Mouse (Mus musculus) lung, embryonic 16.5 days (tissue): Measurements from ENCODE around the gene Dars. TPM values are rescaled to one million over a fixed set of nuclear protein-coding genes. Genes with fewer than 3 reads are reported as not detected.
A peak's percentile ranks its signal among the peaks of the same experiment; 100 is the strongest.

Experiments
- ATAC-seq: fragments of 200-750 bp; cut with Nextera tagmentation; 2 replicates; pipeline ENCODE4 v1.8.0; 2017; ENCODE audit warnings: low read depth, mild to moderate bottlenecking, moderate library complexity
- H3K27ac ChIP-seq: fragments of 300-500 bp; sonication (generic); 2 replicates; pipeline ENCODE4 v1.5.1; 2014; ENCODE audit warnings: mild to moderate bottlenecking, control low read depth, low read length
- H3K27me3 ChIP-seq: fragments of 300-500 bp; sonication (generic); 2 replicates; pipeline ENCODE4 v1.6.1; 2014; ENCODE audit warnings: low read depth, low read length, mixed read lengths; ENCODE audit not compliant: control insufficient read depth, insufficient read depth
- H3K36me3 ChIP-seq: fragments of 300-500 bp; sonication (generic); 2 replicates; pipeline ENCODE4 v1.6.1; 2014; ENCODE audit warnings: low read length; ENCODE audit not compliant: control insufficient read depth, insufficient read depth
- H3K4me1 ChIP-seq: fragments of 300-500 bp; sonication (generic); replicated peaks from 2 replicates; pipeline ENCODE4 v1.6.1; 2014; ENCODE audit warnings: low read length, mixed read lengths; ENCODE audit not compliant: control insufficient read depth, insufficient read depth
- H3K4me2 ChIP-seq: fragments of 300-500 bp; sonication (generic); 2 replicates; pipeline ENCODE4 v1.6.1; 2014; ENCODE audit warnings: low read depth, low read length, control low read depth
- H3K4me3 ChIP-seq: fragments of 300-500 bp; sonication (generic); 2 replicates; pipeline ENCODE4 v1.5.1; 2014; ENCODE audit warnings: mild to moderate bottlenecking, low read length, control low read depth
- H3K9ac ChIP-seq: fragments of 300-500 bp; sonication (generic); 2 replicates; pipeline ENCODE4 v1.6.1; 2014; ENCODE audit warnings: low read length, control low read depth
- H3K9me3 ChIP-seq: fragments of 300-500 bp; sonication (generic); 2 replicates; pipeline ENCODE4 v1.6.1; 2016; ENCODE audit warnings: low read length; ENCODE audit not compliant: control insufficient read depth
- WGBS: fragments of 180-500 bp; shearing (Covaris S2); extraction: QIAGEN DNeasy Blood & Tissue Kit; methylation state at CpG from one replicate; pipeline ENCODE4 v1.1.7; 2014; 5-methylcytosine and 5-hydroxymethylcytosine counted together
- polyA plus RNA-seq: library from polyadenylated mRNA; unstranded; fragments of >200 nt; fragmentation: Nextera tagmentation; extraction: Ambion mirVana; gene quantifications from 2 replicates; pipeline ENCODE4 v1.2.1, GENCODE M21; 2015

The Dars gene
- polyA plus RNA-seq, result 157 and 167 TPM in 2 replicates

GRCm38 (mm10) chr1:128416584-128417532 is at the start of gene Dars:
TSS of gene Dars (minus strand) at chr1:128417368.
- H3K36me3 ChIP-seq, result peaks cover 6% of the 10 kb centered on the region; the same call in 1 of the 2 replicates
- peak within 1 kb of the TSS; percentile 100 for H3K9ac ChIP-seq
- H3K9me3 ChIP-seq, result no peaks in the 10 kb centered on the region
- 0 out of 2 replicates have a peak, but pooled peaks cover 2% of the 10 kb centered on the region for H3K4me1 ChIP-seq
- peak within 1 kb of the TSS; percentile 93 for H3K27ac ChIP-seq
- peak within 1 kb of the TSS; percentile 77 for H3K4me3 ChIP-seq
- ATAC-seq, result peak; percentile 93
- under 1% methylated on average over 62 of the region's 68 CpGs for WGBS
- H3K4me2 ChIP-seq, result peak within 1 kb of the TSS; percentile 76
- no peaks in the 10 kb centered on the region for H3K27me3 ChIP-seq

DNA sequence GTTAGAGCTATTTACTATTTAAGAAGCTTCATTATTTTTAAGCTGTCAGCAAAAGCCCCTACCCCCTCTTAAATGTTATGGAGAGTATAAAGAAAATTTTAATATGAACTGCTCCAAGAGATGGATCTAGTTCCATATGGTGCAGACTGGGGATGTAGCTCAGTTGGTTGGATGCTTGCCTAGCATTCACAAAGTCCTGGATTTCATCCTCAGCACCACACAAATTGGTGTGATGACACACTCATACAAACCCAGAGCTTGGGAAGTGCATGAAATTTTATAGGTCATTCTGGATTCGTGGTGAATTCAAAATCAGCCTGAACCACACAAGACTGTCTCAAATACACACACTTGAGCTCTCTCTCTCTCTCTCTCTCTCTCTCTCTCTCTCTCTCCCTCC is 49.7 kb upstream of the Dars start:
- Histone ChIP-seq H3K9ac (no peak overlapping the region), H3K4me1 (no peaks in the 10 kb centered on the region), H3K36me3 (no peaks in the 10 kb centered on the region), H3K4me2 (no peak overlapping the region), H3K4me3 (no peak overlapping the region), H3K9me3 (no peaks in the 10 kb centered on the region), H3K27me3 (no peaks in the 10 kb centered on the region), H3K27ac (no peak overlapping the region)
- WGBS, result 45% methylated on average over 1 of the region's 1 CpGs
- ATAC-seq, result no peak

DNA sequence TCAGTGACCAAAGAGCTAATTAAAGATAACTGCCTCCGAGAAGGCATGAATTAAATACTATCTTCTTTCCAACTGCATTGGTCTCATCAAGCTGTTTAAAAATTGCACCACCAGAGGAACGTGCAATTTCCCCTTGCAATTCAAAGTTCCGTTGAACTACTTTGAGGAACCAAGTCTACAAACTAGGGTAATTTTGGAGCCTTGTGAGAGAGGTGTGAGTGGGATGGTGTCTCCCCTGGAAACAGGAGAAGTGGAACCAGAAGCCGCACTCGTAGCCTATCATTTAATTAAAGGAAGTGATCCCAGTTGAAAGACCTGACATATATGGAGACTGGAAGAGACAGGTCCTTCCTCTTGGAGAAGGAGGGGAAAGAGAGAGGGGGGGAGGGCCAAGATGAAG is 46.3 kb upstream of the Dars start:
- Histone ChIP-seq H3K9ac (no peak overlapping the region), H3K4me2 (no peak overlapping the region), H3K36me3 (no peaks in the 10 kb centered on the region), H3K4me1 (no peaks in the 10 kb centered on the region), H3K27ac (no peak overlapping the region), H3K9me3 (no peaks in the 10 kb centered on the region), H3K4me3 (no peak overlapping the region), H3K27me3 (no peaks in the 10 kb centered on the region)
- 79% methylated on average over 5 of the region's 5 CpGs for WGBS
- ATAC-seq, result no peak

- H3K4me1 ChIP-seq, result no peaks in the 10 kb centered on the region
- 72% methylated on average over 3 of the region's 3 CpGs for WGBS
- H3K4me2 ChIP-seq, result no peak overlapping the region
- no peaks in the 10 kb centered on the region for H3K9me3 ChIP-seq
- H3K4me3 ChIP-seq, result no peak overlapping the region
- H3K27me3 ChIP-seq, result no peaks in the 10 kb centered on the region
- no peak overlapping the region for H3K27ac ChIP-seq
- ATAC-seq, result no peak
- no peak overlapping the region for H3K9ac ChIP-seq
- no peaks in the 10 kb centered on the region for H3K36me3 ChIP-seq
Observed at GRCm38 (mm10) chr1:128462389-128462788, 45.2 kb upstream of the Dars start.

DNA sequence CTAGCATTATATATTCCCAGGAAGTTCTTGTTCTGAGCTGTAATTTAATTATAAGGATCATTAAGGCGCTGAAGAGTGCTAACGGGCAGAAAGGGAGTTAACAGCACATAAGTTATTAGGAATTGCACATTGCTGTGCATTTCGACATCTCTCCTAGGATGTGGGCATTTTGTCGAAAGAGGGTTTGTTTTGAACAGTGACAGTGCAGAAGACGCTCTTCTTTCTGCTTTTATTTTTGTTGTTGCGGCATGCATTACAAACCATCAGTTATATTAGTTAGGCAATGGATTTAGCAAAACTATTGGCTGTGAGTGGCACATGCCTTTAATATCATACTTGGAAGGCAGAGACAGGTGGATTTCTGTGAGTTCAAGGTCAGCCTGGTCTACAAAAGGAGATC is 43.6 kb upstream of the Dars start:
- no peak overlapping the region for H3K4me3 ChIP-seq
- H3K27me3 ChIP-seq, result no peaks in the 10 kb centered on the region
- no peak overlapping the region for H3K4me2 ChIP-seq
- H3K9me3 ChIP-seq, result no peaks in the 10 kb centered on the region
- 87% methylated on average over 6 of the region's 6 CpGs for WGBS
- peaks cover 3% of the 10 kb centered on the region for H3K4me1 ChIP-seq
- ATAC-seq, result no peak
- H3K27ac ChIP-seq, result no peak overlapping the region
- no peaks in the 10 kb centered on the region for H3K36me3 ChIP-seq
- no peak overlapping the region for H3K9ac ChIP-seq

DNA sequence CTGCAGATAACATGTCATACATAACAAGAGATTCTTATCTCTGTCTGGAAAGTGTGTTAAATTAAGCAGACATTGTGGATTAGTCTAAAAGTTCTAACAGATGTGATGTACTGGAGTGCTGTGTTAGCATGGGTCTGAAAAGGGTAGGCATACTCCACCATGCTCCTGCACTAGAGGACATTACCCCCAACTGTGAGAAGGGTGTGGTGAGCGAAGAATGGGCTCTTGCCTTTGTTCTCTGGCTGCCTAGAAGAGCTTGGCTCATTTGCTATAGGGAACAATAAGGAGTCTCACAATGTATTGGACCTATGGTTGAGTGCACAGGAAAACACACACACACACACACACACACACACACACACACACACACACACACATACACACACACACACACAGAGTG is 42.3 kb upstream of the Dars start:
- Histone ChIP-seq H3K36me3 (no peaks in the 10 kb centered on the region), H3K9ac (no peak overlapping the region), H3K4me2 (no peak overlapping the region), H3K9me3 (no peaks in the 10 kb centered on the region), H3K27me3 (no peaks in the 10 kb centered on the region), H3K4me3 (no peak overlapping the region), H3K27ac (no peak overlapping the region), H3K4me1 (peaks cover 3% of the 10 kb centered on the region)
- ATAC-seq, result no peak
- 72% methylated on average over 1 of the region's 1 CpGs for WGBS

DNA sequence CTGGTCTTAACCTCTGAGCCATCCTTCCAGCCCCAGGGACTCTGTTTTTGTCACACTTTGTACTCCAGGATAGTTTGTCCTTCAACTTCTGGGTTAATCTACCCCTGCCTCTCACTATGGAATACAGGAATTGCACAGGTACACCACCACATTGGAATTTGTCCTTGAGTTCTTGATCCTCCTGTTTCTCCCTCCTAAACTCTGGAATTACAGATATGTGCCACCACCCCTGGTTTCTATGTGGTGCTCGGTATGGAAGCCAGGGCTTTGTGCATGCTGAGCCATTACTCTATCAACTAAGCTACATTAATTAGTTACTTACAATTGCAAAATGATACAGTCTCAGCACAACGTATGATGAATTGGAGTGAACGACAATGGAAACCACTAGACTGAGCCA is 41.8 kb upstream of the Dars start:
- Histone ChIP-seq H3K4me2 (no peak overlapping the region), H3K4me3 (no peak overlapping the region), H3K9ac (no peak overlapping the region), H3K27me3 (no peaks in the 10 kb centered on the region), H3K4me1 (peaks cover 3% of the 10 kb centered on the region), H3K27ac (no peak overlapping the region), H3K36me3 (no peaks in the 10 kb centered on the region), H3K9me3 (no peaks in the 10 kb centered on the region)
- WGBS, result 63% methylated on average over 3 of the region's 3 CpGs
- ATAC-seq, result no peak

GRCm38 (mm10) chr1:128456844-128457445 is 39.8 kb upstream of the Dars start:
- Histone ChIP-seq H3K27ac (0 out of 2 replicates have a peak overlapping the region, but pooled peaks have one; percentile 18), H3K4me1 (peaks cover 3% of the 10 kb centered on the region), H3K4me3 (peak overlapping the region; percentile 25), H3K4me2 (peak overlapping the region; percentile 43), H3K9ac (0 out of 2 replicates have a peak overlapping the region, but pooled peaks have one; percentile 37), H3K36me3 (no peaks in the 10 kb centered on the region), H3K9me3 (no peaks in the 10 kb centered on the region), H3K27me3 (no peaks in the 10 kb centered on the region)
- ATAC-seq, result peak; percentile 88
- WGBS, result 19% methylated on average over 18 of the region's 18 CpGs

DNA sequence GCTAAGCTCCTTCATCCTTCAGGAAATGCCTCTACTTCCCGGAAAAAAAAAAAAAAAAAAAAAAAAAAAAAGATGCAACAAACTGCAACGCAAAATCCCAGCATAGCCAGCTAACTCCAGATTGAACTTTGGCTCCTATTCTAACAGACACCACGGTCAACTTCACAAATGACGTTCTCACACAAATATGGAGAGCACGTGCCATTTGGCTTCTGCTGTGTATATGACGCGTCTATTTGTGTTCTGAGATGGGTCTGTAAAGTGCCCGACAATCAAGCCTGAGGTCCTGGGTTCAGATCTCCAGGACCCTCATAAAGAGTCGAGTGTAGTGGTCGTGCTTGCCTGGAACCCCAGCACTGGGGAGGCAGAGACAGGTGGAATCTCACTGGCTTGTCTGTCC is 39.1 kb upstream of the Dars start:
- Histone ChIP-seq H3K9ac (no peak overlapping the region), H3K9me3 (no peaks in the 10 kb centered on the region), H3K4me3 (no peak overlapping the region), H3K27me3 (no peaks in the 10 kb centered on the region), H3K36me3 (no peaks in the 10 kb centered on the region), H3K4me2 (no peak overlapping the region), H3K27ac (0 out of 2 replicates have a peak overlapping the region, but pooled peaks have one; percentile 18), H3K4me1 (peaks cover 3% of the 10 kb centered on the region)
- no peak for ATAC-seq
- 84% methylated on average over 10 of the region's 10 CpGs for WGBS
